Mouse (Mus musculus) neural tube, embryonic 14.5 days (tissue): ENCODE measurements around the gene Pnrc2. TPM values are rescaled to one million over a fixed set of nuclear protein-coding genes. Genes with fewer than 3 reads are reported as not detected.

Source experiments
- ATAC-seq: fragments of 200-750 bp; cut with Nextera tagmentation; 2 replicates; pipeline ENCODE4 v1.8.0; 2017; ENCODE audit warnings: low read depth, mild to moderate bottlenecking, moderate TSS enrichment, moderate library complexity
- H3K27ac ChIP-seq: fragments of 300-500 bp; sonication (generic); 2 replicates; pipeline ENCODE4 v1.5.1; 2014; ENCODE audit warnings: low read depth, mild to moderate bottlenecking, control low read depth, low read length, moderate library complexity, mixed read lengths
- H3K27me3 ChIP-seq: fragments of 300-500 bp; sonication (generic); 2 replicates; pipeline ENCODE4 v1.6.1; 2014; ENCODE audit warnings: low read length; ENCODE audit not compliant: control insufficient read depth, insufficient read depth
- H3K36me3 ChIP-seq: fragments of 300-500 bp; sonication (generic); 2 replicates; pipeline ENCODE4 v1.6.1; 2014; ENCODE audit warnings: low read length, mixed read lengths; ENCODE audit not compliant: control insufficient read depth, insufficient read depth
- H3K4me1 ChIP-seq: fragments of 300-500 bp; sonication (generic); 2 replicates; pipeline ENCODE4 v1.6.1; 2014; ENCODE audit warnings: low read length; ENCODE audit not compliant: control insufficient read depth, insufficient read depth
- H3K4me2 ChIP-seq: fragments of 300-500 bp; sonication (generic); 2 replicates; pipeline ENCODE4 v1.6.1; 2014; ENCODE audit warnings: mild to moderate bottlenecking, low read depth, low read length, control low read depth
- H3K4me3 ChIP-seq: fragments of 300-500 bp; sonication (generic); 2 replicates; pipeline ENCODE4 v1.5.1; 2014; ENCODE audit warnings: low read depth, low read length, control low read depth, mixed read lengths
- H3K9ac ChIP-seq: fragments of 300-500 bp; sonication (generic); replicated peaks from 2 replicates; pipeline ENCODE4 v1.6.1; 2014; ENCODE audit warnings: low read depth, mild to moderate bottlenecking, control low read depth, low read length, mixed read lengths
- H3K9me3 ChIP-seq: fragments of 300-500 bp; sonication (generic); 2 replicates; pipeline ENCODE4 v1.6.1; 2016; ENCODE audit warnings: low read length; ENCODE audit not compliant: control insufficient read depth
- WGBS: fragments of 180-500 bp; shearing (Covaris S2); extraction: QIAGEN DNeasy Blood & Tissue Kit; methylation state at CpG from one replicate; pipeline ENCODE4 v1.1.7; 2014; 5-methylcytosine and 5-hydroxymethylcytosine counted together
- polyA plus RNA-seq: library from polyadenylated mRNA; unstranded; fragments of >200 nt; fragmentation: Nextera tagmentation; extraction: Ambion mirVana; gene quantifications from 2 replicates; pipeline ENCODE4 v1.2.1, GENCODE M21; 2014

Gene Pnrc2
- polyA plus RNA-seq, 1 experiment from 2014 or later = 85.7 TPM

DNA sequence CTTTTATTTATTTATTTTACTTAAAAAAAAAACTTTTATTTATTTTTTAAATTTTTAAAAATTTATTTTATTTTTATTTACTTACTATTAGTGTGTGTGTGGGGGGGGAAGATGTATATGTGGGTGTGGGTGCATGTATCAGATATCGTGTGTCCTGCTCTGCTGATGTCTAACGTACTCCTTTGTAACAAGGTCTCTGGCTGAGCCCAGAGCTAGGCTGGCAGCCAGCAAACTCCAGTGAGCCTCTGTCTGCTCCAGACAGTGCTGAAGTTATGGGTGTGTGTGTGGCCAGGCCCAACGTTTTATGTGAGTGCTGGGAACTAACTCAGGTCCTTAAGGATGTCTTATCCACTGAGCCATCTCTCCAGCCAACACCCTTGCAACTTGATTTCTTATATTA is 38.5 kb upstream of the Pnrc2 start:
- H3K9ac ChIP-seq = no peak overlapping the region
- no peak overlapping the region for H3K4me3 ChIP-seq
- no peaks in the 10 kb centered on the region for H3K9me3 ChIP-seq
- H3K27ac ChIP-seq = no peak overlapping the region
- ATAC-seq = no peak
- H3K27me3 ChIP-seq = no peaks in the 10 kb centered on the region
- H3K4me2 ChIP-seq = no peak overlapping the region
- WGBS = 45% methylated on average over 3 of the region's 3 CpGs
- no peaks in the 10 kb centered on the region for H3K36me3 ChIP-seq
- no peaks in the 10 kb centered on the region for H3K4me1 ChIP-seq

DNA sequence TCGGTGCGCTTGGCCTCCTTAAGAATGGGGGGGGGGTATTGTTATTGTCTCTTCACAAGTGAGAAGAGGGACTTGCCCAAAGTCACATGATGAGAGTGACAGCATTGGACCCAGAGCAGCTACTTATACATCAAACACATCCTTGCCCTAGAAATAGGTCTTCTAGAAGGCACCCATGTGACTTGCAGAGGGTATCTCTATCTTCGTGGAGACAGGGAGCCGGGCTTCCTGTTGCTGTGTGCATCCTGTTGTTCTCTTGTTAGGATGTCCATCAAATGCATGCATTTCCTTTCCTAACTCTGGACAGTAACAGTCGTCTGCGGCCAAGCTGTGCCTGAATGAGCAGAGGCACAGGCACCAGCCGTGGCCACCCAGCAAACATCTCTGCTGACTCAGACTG is 37.9 kb upstream of the Pnrc2 start:
- Histone ChIP-seq H3K9ac (no peak overlapping the region), H3K36me3 (no peaks in the 10 kb centered on the region)
- WGBS = 76% methylated on average over 7 of the region's 7 CpGs

DNA sequence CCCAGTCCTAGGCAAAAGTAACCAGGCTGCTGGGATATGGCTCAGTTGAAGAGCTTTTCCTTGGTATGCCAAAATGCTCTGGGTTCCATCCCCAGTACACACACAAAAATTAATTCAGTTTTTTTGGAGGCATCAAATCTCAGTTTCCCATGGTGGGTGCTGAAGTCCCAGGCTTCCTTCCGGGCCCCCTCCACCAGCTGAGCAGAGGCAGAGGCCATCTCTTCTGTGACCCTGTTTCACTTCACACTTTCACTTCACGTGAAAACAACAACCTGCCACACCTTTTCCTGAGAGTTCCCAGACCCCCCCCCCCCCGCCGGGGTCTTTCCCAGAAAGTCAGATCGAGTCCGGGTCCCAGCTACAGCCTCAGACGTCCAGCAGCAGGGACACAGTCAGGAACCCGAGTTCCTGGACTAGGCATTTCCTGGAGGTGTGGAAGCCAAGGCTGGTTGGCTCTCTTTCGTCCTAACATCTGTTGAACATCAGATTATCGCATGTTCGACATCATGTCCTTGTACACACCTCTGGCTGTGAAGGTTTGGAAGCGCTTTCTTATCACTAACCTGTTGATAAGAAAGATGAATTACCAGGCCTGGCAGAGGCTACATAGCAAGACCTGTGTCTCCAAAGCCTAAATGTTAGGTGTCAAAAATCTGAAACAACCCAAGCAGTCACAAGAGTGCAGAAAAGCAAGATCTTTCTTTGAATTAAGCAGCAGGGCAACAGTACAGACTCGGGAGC is 35.8 kb upstream of the Pnrc2 start:
- no peak overlapping the region for H3K4me2 ChIP-seq
- ATAC-seq = no peak
- WGBS = 83% methylated on average over 13 of the region's 13 CpGs
- H3K27ac ChIP-seq = no peak overlapping the region
- H3K4me3 ChIP-seq = no peak overlapping the region
- no peak overlapping the region for H3K9ac ChIP-seq
- H3K36me3 ChIP-seq = no peaks in the 10 kb centered on the region
- H3K4me1 ChIP-seq = no peaks in the 10 kb centered on the region
- no peaks in the 10 kb centered on the region for H3K9me3 ChIP-seq
- H3K27me3 ChIP-seq = no peaks in the 10 kb centered on the region

More for the DNA sequence above, 37.9 kb upstream of the Pnrc2 start:
- no peak overlapping the region for H3K4me3 ChIP-seq
- no peaks in the 10 kb centered on the region for H3K9me3 ChIP-seq
- no peaks in the 10 kb centered on the region for H3K4me1 ChIP-seq
- H3K27ac ChIP-seq = no peak overlapping the region
- ATAC-seq = no peak
- no peak overlapping the region for H3K4me2 ChIP-seq
- H3K27me3 ChIP-seq = no peaks in the 10 kb centered on the region

DNA sequence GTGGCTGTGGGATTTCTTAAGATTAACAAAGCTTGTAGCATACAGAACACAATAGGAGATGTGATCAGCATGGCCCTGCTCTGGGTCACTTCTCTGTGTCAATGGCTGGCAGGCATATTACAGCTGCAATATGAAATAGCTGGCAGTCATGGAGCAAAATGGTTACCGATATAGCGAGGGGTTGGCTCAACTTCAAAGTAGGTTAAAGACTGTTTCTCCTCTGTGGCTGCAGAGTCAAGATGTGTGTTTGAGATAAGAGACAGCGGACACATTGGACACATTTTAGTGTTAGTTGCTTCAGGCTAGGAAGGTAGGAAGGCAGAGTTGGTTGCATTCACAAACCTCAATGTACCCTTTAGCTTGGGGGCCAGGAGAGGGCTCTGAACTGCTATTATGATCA is 33.0 kb upstream of the Pnrc2 start:
- H3K36me3 ChIP-seq = no peaks in the 10 kb centered on the region
- H3K4me3 ChIP-seq = no peak overlapping the region
- no peaks in the 10 kb centered on the region for H3K9me3 ChIP-seq
- 90% methylated on average over 3 of the region's 3 CpGs for WGBS
- H3K4me2 ChIP-seq = no peak overlapping the region
- H3K4me1 ChIP-seq = no peaks in the 10 kb centered on the region
- ATAC-seq = no peak
- no peak overlapping the region for H3K9ac ChIP-seq
- H3K27ac ChIP-seq = no peak overlapping the region
- no peaks in the 10 kb centered on the region for H3K27me3 ChIP-seq

DNA sequence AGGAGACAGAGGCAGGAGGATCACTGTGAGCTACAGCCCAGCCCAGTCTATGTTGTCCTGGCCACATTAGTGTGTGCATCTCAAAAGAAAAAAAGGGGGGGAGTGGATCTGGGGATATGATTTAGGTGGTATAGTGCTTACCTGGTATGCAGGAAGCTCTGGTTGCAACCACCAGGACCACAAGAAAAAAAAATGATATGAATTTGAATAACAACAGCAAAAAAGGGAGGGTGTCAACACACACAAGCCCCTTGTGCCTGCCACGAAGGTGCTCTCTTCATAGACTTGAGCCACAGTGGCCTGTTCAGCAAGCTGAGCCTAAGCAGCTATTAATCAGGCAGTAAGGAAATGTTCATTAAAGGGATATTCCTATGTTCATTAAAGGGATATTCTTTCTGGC is 31.2 kb upstream of the Pnrc2 start:
- Histone ChIP-seq H3K27me3 (no peaks in the 10 kb centered on the region), H3K4me2 (no peak overlapping the region), H3K27ac (no peak overlapping the region), H3K9me3 (no peaks in the 10 kb centered on the region), H3K36me3 (no peaks in the 10 kb centered on the region), H3K9ac (no peak overlapping the region), H3K4me3 (no peak overlapping the region), H3K4me1 (no peaks in the 10 kb centered on the region)
- ATAC-seq = no peak
- WGBS = 64% methylated on average over 1 of the region's 1 CpGs

GRCm38 (mm10) chr4:135902606-135903242 is 29.1 kb upstream of the Pnrc2 start:
- WGBS = 90% methylated on average over 4 of the region's 4 CpGs
- Histone ChIP-seq H3K4me3 (no peak overlapping the region), H3K9ac (no peak overlapping the region), H3K4me1 (no peaks in the 10 kb centered on the region), H3K27ac (no peak overlapping the region), H3K36me3 (no peaks in the 10 kb centered on the region), H3K9me3 (no peaks in the 10 kb centered on the region), H3K4me2 (no peak overlapping the region), H3K27me3 (no peaks in the 10 kb centered on the region)
- ATAC-seq = no peak

DNA sequence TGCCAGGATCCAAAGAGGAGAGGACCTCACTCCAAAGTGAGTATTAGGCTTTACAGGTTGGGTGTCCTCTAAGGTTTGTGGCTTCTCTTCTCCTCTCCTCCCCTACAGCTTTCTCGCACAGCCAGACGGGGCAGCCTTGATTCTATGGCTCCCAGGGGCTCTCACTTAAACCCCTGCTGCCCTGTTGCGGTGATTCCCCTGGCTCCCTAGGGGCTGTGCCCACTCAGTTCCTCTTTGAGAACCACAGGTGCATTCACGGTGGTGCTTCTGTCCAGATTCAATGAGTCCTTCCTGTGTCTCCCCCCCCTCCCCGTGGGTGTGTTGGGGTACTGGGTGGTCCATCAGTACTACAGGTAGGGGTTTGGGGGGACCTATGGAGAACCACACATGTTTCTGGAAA is 26.4 kb upstream of the Pnrc2 start:
- Histone ChIP-seq H3K9me3 (no peaks in the 10 kb centered on the region), H3K4me3 (no peak overlapping the region), H3K27me3 (no peaks in the 10 kb centered on the region), H3K9ac (no peak overlapping the region), H3K4me2 (no peak overlapping the region), H3K36me3 (no peaks in the 10 kb centered on the region), H3K27ac (no peak overlapping the region), H3K4me1 (no peaks in the 10 kb centered on the region)
- 78% methylated on average over 5 of the region's 5 CpGs for WGBS
- ATAC-seq = no peak

DNA sequence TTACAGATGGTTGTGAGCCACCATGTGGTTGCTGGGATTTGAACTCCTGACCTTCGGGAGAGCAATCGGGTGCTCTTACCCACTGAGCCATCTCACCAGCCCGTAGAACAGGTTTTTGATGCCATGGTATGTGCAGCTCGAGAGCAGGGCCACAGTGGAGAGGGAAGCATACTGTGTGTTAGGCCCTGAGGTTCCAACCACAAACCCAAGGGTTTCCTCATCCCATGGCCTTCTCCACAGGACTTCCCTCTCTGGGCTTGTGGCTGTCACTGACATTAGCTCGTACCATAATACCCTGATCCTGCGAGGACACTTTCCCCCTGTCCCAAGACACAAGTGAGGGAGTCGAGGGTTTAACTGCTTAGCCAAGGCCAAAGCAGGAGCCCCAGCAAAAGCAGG is 25.4 kb upstream of the Pnrc2 start:
- no peaks in the 10 kb centered on the region for H3K9me3 ChIP-seq
- H3K9ac ChIP-seq = no peak overlapping the region
- ATAC-seq = no peak
- H3K4me2 ChIP-seq = no peak overlapping the region
- H3K36me3 ChIP-seq = no peaks in the 10 kb centered on the region
- H3K27me3 ChIP-seq = no peaks in the 10 kb centered on the region
- H3K4me3 ChIP-seq = no peak overlapping the region
- 90% methylated on average over 7 of the region's 7 CpGs for WGBS
- H3K27ac ChIP-seq = no peak overlapping the region
- no peaks in the 10 kb centered on the region for H3K4me1 ChIP-seq

- WGBS = 88% methylated on average over 8 of the region's 9 CpGs
- H3K4me1 ChIP-seq = no peaks in the 10 kb centered on the region
- H3K4me3 ChIP-seq = no peak overlapping the region
- no peak overlapping the region for H3K9ac ChIP-seq
- H3K27me3 ChIP-seq = no peaks in the 10 kb centered on the region
- ATAC-seq = no peak
- no peaks in the 10 kb centered on the region for H3K36me3 ChIP-seq
- H3K9me3 ChIP-seq = no peaks in the 10 kb centered on the region
- no peak overlapping the region for H3K4me2 ChIP-seq
- H3K27ac ChIP-seq = no peak overlapping the region
Measured at GRCm38 (mm10) chr4:135898380-135899049, 24.9 kb upstream of the Pnrc2 start.
